Mouse (Mus musculus): Measurements from ENCODE around the gene Haus2.

The Haus2 gene

DNA sequence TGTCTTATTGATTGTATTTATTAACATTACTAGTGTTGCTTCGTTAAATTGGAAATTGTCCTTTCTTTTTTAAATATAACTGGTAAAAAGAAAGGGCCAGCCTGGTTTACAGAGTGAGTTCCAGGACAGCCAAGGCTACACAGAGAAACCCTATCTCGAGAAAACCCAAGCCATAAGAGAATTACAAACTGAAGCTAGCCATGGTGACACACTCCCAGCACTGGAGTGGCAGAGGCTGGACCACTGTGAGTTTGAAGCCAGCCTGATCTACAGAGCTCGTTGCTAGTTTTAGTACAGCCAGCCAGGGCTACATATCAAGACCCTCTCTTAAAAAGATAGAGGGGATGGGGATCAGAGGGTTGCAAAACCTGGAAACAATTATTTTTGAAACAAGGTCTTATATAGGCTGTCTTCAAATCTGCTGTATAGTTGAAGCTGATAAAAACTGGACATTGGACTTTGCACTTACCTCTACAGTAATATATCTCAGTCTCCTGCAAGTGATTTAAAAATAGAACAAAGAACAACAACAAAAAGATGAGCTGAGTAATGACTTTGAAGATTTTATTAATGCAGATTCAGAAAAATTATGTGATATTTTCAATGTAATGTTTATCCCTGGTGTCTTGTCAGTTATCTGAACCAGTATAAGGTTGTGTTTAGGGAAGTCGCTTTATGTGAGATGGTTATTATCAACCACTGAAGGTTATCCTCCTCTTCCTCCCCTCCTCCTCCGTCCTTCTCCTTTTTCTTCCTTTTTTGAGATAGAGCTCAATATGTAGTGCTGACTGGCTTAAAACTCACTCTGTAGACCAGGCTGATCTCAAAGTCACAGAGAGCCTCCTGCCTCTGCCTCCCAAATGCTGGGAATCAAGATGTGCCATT is 7.3 kb downstream of the Haus2 start:
- no peak for DNase-seq (ENCODE audit: extremely low read depth, insufficient read length, low spot score)

DNA sequence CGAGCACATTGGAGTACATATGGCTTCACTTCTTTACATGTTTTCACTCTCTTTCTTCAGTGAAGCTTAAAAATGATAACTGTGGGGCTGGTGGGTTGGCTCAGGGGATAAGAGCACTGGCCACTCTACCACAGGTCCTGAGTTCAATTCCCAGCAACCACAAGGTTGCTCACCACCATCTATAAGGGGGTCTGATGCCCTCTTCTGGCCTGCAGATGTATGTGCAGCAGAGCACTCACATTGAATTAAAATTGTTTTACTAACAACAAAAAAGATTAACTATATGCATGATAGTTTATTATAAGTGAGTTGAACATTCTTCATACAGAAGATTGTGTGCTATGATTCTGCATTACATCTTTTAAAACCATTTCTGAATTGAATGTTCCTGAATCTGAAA is 10.4 kb downstream of the Haus2 start:
- no peak for DNase-seq (ENCODE audit: extremely low read depth, insufficient read length, low spot score)

- no peak for DNase-seq (ENCODE audit: extremely low read depth, insufficient read length, low spot score)
These were observed 13.7 kb downstream of the Haus2 start for GRCm38 (mm10) chr2:120622920-120623319.

- DNase-seq (ENCODE audit: extremely low read depth, insufficient read length, low spot score): no peak
These were observed 19.1 kb downstream of the Haus2 start for GRCm38 (mm10) chr2:120628076-120628865.

- DNase-seq (ENCODE audit: extremely low read depth, insufficient read length, low spot score): peak; percentile 100
These were observed 19.9 kb downstream of the Haus2 start, which contains the start of gene Stard9 for GRCm38 (mm10) chr2:120628886-120629735. TSS of gene Stard9 (plus strand) at chr2:120629121.

GRCm38 (mm10) chr2:120630246-120630645 is 21.1 kb downstream of the Haus2 start:
- DNase-seq (ENCODE audit: extremely low read depth, insufficient read length, low spot score): no peak

GRCm38 (mm10) chr2:120630655-120631054 is 21.5 kb downstream of the Haus2 start:
- DNase-seq (ENCODE audit: extremely low read depth, insufficient read length, low spot score): no peak

DNA sequence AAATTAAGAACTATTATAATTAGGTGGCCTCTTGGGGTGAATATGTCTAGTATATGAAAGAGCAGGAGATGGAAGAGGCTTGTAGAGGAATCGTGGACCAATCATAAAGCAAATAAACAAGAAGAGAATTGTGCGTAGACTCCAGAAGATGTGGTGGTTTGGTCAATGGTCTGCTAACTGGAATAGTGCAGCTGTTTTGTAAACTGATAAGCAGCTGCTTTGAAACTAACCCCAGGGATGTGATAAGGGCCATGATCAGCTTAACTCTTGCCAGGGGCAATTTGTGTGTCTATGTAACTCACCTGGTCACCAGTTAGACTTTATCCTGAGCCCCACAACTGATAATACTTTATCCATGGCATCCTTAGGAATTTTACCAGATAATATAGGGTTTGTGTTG is 22.3 kb downstream of the Haus2 start:
- DNase-seq (ENCODE audit: extremely low read depth, insufficient read length, low spot score): no peak

GRCm38 (mm10) chr2:120631957-120632356 is 22.8 kb downstream of the Haus2 start:
- no peak for DNase-seq (ENCODE audit: extremely low read depth, insufficient read length, low spot score)

- DNase-seq (ENCODE audit: extremely low read depth, insufficient read length, low spot score): no peak
These were observed 31.7 kb downstream of the Haus2 start for GRCm38 (mm10) chr2:120640835-120641234.

DNA sequence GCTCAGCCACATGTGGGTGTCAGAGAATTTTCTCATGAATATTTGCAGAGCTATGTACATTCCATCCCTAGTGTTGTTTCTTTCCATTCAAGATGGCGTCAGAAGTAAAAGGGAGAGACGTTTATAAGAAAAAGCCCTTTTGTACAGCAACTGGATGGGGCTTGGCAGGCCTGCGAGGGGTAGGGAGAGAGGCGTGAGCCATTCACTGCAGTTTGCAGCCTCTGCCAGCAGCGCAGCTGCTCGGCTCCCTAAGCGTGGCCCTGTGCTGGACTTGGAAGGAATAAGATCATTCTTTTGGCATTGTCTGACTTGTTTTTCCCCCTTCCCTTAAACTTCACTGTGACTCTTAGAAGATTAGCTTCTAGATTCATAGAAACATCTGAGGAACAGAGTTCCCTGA is 34.7 kb downstream of the Haus2 start:
- no peak for DNase-seq (ENCODE audit: extremely low read depth, insufficient read length, low spot score)

DNA sequence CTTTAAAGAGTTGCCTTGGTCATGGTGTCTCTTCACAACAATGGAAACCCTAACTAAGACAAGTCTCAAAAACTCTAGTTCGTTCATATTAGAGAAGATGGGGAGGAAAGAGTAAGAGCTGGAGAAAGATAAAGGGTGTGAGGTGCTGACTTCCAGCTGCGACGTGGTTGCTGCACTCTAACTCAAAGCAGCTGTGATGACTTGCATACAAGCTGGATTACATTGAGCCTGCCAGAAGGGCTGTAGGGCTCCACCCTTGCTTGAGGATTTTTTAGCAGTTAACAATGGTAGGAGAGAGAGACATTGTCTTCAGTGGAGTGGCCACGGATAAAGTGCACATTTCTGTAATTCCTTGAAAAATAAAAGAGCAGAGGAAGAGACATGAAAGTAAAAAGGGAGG is 37.6 kb downstream of the Haus2 start:
- DNase-seq (ENCODE audit: extremely low read depth, insufficient read length, low spot score): no peak

DNA sequence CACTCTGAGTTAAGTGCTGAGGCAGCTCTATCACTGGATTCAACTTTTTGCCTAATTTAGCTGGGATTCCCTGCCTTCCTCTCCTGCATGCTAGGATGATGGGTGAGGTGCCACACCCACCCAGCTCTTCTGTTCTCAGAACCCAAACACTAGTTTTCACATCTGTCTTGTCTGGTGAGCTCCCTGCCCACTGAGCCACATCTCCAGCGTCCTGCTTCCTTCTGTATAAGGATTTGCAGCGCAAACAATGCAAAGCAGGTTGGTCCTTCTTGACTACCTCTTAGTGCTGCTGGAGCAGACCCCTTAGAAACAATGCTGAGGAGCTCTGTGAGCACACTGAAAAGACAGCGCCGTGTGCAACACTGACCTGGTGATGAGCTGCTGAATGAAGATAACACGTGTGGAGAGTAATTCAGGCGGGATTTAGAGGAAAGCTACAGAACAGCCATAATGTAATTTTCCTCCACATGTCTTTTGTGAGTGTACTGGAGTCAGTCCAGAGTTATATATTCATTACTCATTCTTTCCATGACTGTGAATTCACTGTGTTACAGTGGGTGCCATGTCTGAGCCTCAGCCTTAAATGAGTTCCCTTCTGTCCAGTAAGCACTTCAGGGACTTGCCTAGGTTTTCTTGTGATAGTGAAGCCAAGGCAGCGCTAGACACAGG is 43.2 kb downstream of the Haus2 start:
- peak; percentile 25 for DNase-seq (ENCODE audit: extremely low read depth, insufficient read length, low spot score)

- DNase-seq (ENCODE audit: extremely low read depth, insufficient read length, low spot score): no peak
These were observed 43.7 kb downstream of the Haus2 start for GRCm38 (mm10) chr2:120652925-120653284.

GRCm38 (mm10) chr2:120654693-120655092 is 45.5 kb downstream of the Haus2 start:
- DNase-seq (ENCODE audit: extremely low read depth, insufficient read length, low spot score): no peak

- no peak for DNase-seq (ENCODE audit: extremely low read depth, insufficient read length, low spot score)
These were observed 46.7 kb downstream of the Haus2 start for GRCm38 (mm10) chr2:120655905-120656304.

- no peak for DNase-seq (ENCODE audit: extremely low read depth, insufficient read length, low spot score)
These were observed 47.5 kb downstream of the Haus2 start for GRCm38 (mm10) chr2:120656711-120657110.

DNA sequence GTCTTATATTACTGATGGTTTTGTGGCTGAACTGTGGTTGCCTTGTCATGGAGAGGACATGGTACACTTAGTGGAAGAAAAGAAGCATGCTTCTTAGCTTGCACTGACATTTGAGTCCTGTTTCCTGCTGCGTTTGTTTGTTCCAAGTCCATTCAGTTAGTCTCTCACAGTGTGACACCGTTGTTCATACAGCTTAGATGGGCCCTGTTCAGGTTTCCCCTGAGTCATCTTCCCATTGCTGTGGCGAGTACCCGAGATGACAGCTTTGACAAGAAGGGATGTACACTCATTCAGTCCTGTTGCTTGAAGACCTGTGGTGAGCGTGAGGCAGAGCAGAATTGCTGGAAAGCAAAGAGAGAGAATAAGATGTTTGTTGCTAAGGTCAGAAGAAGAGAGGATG is 49.3 kb downstream of the Haus2 start:
- no peak for DNase-seq (ENCODE audit: extremely low read depth, insufficient read length, low spot score)

DNA sequence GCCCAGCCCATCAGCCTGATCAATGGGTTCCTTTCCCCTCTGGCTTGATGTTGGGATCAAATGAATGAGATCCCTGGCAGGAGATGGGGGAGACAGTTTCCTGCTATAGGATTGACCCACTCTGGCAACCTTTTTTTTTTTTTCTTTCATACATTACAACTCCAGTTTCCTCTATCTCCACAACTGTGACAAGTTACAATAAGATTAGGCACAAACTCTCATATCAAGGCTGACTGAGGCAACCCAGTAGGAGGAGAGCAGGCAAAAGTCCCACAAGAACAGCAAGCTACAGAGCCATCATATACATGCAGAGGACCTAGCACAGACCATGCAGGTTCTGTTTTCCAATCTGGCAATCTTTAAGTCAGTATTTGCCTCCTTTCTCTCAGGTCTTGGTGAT is 50.1 kb downstream of the Haus2 start:
- no peak for DNase-seq (ENCODE audit: extremely low read depth, insufficient read length, low spot score)

- no peak for DNase-seq (ENCODE audit: extremely low read depth, insufficient read length, low spot score)
These were observed 51.4 kb downstream of the Haus2 start for GRCm38 (mm10) chr2:120660486-120661078.
